Mouse (Mus musculus): ENCODE measurements around the gene Lrr1.

- TF ChIP-seq ZC3H11A (IDR thresholded peaks at IDR 0.05; ENCODE audit: borderline replicate concordance, low read depth, low read length) (no peak), HCFC1 (IDR thresholded peaks at IDR 0.05; ENCODE audit: borderline replicate concordance, insufficient read depth, low read length) (no peak), CHD2 (IDR thresholded peaks at IDR 0.05; ENCODE audit: low read depth, low read length) (no peak)
Measured at GRCm38 (mm10) chr12:69207396-69207795, 38.8 kb downstream of the Lrr1 start.
